Mouse (Mus musculus): ENCODE results near the gene Erf. TPM values are rescaled to one million over a fixed set of nuclear protein-coding genes. Genes with fewer than 3 reads are reported as not detected.

The Erf gene
- polyA plus RNA-seq, 1 experiment, result not detected

- Histone ChIP-seq H3K27ac (ENCODE audit: insufficient read depth, low read depth, low read length) (peak overlapping the region; percentile 87), H3K4me1 (ENCODE audit: control insufficient read depth, insufficient read depth, low read length) (peaks cover 55% of the 10 kb centered on the region), H3K4me3 (ENCODE audit: insufficient read depth, low read depth, low read length) (peak overlapping the region; percentile 87)
- no peak for TF ChIP-seq POLR2A (IDR thresholded peaks at IDR 0.05; ENCODE audit: insufficient read depth, low read depth, low read length)
- no peak for TF ChIP-seq CTCF (IDR thresholded peaks at IDR 0.05; ENCODE audit: insufficient read depth, low read depth, low read length)
- 2% methylated on average over 4 of the region's 4 CpGs for WGBS
Observed at GRCm38 (mm10) chr7:25246759-25247137, 3.8 kb downstream of the Erf start.

DNA sequence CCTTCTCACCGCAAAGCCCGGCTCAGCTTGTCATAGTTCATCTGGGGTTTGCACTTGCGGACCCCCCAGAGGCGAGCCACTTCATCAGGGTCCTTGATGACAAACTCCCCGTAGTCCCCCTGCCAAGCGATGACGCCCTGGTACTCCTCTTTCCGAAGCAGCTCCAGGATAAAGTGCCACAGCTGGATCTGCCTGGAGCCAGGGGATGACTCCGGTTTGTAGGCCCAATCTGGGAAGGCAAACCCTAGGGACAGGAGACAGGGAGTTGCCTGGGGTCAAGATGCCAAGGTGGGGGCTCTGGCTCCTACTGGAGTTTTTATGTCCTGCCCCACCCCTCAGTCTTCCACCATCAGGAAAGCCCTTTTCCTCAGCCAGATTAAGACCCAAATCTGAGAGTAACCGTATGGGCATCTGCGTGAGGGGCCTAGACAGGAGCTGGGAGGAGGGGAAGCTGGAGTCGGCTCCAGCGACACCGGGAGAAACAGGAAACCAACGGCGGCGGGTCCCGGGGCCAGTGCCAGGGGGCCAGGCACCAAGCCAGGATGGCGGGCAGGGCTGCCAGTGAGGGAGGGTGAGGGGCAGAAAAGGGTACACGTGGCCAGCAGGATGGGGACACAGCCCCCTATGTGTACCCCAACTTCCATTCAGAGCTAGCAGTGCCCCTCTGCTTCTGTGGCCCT, 4.3 kb downstream of the Erf start:
- H3K27ac ChIP-seq (ENCODE audit: insufficient read depth, low read depth, low read length), result peak overlapping the region; percentile 87
- H3K4me3 ChIP-seq (ENCODE audit: insufficient read depth, low read depth, low read length), result peak overlapping the region; percentile 87
- WGBS, result 15% methylated on average over 20 of the region's 20 CpGs
- peaks cover 54% of the 10 kb centered on the region for H3K4me1 ChIP-seq (ENCODE audit: control insufficient read depth, insufficient read depth, low read length)
- TF ChIP-seq POLR2A (IDR thresholded peaks at IDR 0.05; ENCODE audit: insufficient read depth, low read depth, low read length), result 0 out of 2 replicates have a peak, but pooled peaks have one; percentile 18
- TF ChIP-seq CTCF (IDR thresholded peaks at IDR 0.05; ENCODE audit: insufficient read depth, low read depth, low read length), result no peak

GRCm38 (mm10) chr7:25244562-25245369, 5.8 kb downstream of the Erf start:
- WGBS, result 64% methylated on average over 30 of the region's 30 CpGs
- Histone ChIP-seq H3K4me1 (ENCODE audit: control insufficient read depth, insufficient read depth, low read length) (peaks cover 58% of the 10 kb centered on the region), H3K4me3 (ENCODE audit: insufficient read depth, low read depth, low read length) (peak overlapping the region; percentile 4), H3K27ac (ENCODE audit: insufficient read depth, low read depth, low read length) (peak overlapping the region; percentile 27)
- no peak for TF ChIP-seq POLR2A (IDR thresholded peaks at IDR 0.05; ENCODE audit: insufficient read depth, low read depth, low read length)
- TF ChIP-seq CTCF (IDR thresholded peaks at IDR 0.05; ENCODE audit: insufficient read depth, low read depth, low read length), result no peak

DNA sequence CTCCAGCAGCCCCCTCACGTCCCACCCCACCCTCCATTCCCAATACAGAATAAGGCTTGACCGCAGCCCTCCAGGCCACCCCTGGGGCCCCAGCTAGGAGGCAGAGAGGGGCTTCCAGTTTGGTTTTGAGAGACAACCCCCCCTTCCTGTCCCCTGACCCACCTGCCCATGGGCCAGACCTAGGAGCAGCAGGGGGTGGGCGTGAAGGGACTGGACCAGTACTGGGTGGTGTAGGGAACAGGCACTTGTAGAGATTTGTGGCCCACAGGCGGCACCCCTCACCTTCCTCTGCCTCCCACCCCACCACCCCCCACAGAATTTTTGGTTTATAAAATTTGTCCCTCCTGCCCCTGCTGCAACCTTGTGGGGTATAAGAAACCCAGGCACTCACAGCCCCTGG, 7.2 kb downstream of the Erf start:
- WGBS, result 89% methylated on average over 4 of the region's 4 CpGs
- Histone ChIP-seq H3K4me3 (ENCODE audit: insufficient read depth, low read depth, low read length) (no peak overlapping the region), H3K27ac (ENCODE audit: insufficient read depth, low read depth, low read length) (no peak overlapping the region), H3K4me1 (ENCODE audit: control insufficient read depth, insufficient read depth, low read length) (peaks cover 55% of the 10 kb centered on the region)
- TF ChIP-seq POLR2A (IDR thresholded peaks at IDR 0.05; ENCODE audit: insufficient read depth, low read depth, low read length) (no peak), CTCF (IDR thresholded peaks at IDR 0.05; ENCODE audit: insufficient read depth, low read depth, low read length) (no peak)

DNA sequence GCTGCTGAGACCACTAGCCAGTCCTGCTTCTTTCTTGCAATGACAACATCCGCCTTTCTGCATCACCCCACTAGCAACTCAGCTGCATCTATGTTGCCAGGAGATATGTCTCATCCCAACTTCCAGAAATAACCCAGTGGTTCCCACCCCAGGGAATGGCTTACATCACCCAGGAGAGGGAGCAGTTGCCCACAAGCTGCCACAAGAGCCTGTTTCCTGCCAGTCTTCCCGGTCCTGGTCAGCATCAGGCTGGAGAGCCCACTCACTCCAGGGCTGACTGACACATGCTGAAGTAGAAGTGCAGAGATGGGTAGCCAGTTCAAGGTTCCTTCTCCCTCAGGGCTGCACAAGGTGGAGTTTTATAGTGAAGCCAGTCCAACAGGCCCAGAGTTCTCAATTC, 9.5 kb downstream of the Erf start:
- Histone ChIP-seq H3K4me3 (ENCODE audit: insufficient read depth, low read depth, low read length) (no peak overlapping the region), H3K27ac (ENCODE audit: insufficient read depth, low read depth, low read length) (peak overlapping the region; percentile 94), H3K4me1 (ENCODE audit: control insufficient read depth, insufficient read depth, low read length) (peaks cover 34% of the 10 kb centered on the region)
- TF ChIP-seq CTCF (IDR thresholded peaks at IDR 0.05; ENCODE audit: insufficient read depth, low read depth, low read length), result peak; percentile 75
- TF ChIP-seq POLR2A (IDR thresholded peaks at IDR 0.05; ENCODE audit: insufficient read depth, low read depth, low read length), result no peak
- 3% methylated on average over 2 of the region's 2 CpGs for WGBS

DNA sequence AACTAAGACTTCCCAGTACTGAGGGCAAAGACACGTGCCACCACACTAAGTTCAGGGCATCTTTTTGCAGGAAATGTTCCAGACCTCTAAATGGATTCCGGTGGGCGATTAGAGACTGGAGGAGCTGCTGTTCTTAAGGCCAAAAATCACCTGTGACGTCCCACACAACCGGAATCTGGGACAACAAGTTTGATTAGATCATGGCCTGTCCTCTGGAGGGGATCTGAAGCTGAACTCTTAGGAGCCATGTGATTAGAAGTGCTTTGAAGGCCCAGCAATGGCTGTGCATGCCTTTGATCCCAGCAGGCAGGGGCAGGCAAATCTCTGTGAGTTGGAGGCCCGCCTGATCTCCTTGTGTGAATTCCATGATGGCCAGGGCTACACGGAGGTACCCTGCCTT, 9.9 kb downstream of the Erf start:
- Histone ChIP-seq H3K4me1 (ENCODE audit: control insufficient read depth, insufficient read depth, low read length) (peaks cover 30% of the 10 kb centered on the region), H3K4me3 (ENCODE audit: insufficient read depth, low read depth, low read length) (no peak overlapping the region), H3K27ac (ENCODE audit: insufficient read depth, low read depth, low read length) (peak overlapping the region; percentile 87)
- no peak for TF ChIP-seq POLR2A (IDR thresholded peaks at IDR 0.05; ENCODE audit: insufficient read depth, low read depth, low read length)
- TF ChIP-seq CTCF (IDR thresholded peaks at IDR 0.05; ENCODE audit: insufficient read depth, low read depth, low read length), result no peak
- 56% methylated on average over 7 of the region's 7 CpGs for WGBS

DNA sequence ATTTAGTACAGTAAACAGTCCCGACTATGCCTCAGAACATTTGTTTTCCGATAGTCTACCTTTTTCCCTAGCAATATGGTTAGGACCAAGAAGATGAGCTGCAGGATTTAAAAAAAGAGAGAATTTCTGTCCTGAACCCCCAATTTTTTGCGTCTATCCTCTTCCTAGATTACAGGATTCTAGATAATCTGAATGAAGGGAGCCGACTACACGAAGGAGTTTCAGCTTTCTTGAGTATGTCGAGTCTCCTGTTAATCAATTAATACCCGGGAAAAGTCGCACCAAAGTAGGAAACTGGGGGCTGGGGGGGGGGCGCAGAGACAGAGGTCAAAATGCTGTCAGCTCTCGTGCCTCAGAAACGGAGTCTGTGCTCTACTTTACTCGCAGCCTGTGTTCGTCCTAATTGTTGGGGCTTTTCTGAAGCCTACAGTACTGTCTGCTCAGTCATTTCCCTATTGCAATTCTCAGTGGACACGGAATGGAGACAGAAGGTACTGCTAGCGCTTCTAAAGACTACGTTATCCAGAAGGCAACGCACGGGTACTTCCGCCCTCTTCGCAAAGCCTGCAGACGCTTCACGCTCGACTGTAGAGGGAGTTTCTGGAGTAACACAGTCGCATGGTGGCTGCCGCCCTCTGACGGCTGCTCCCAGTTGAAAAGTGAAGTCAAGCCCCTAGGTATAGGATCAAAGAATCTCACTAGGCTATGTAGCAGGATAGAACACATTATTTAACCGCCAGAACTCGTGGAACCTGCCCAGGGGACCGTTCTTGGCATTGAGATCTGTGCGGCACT, 11.5 kb downstream of the Erf start:
- TF ChIP-seq POLR2A (IDR thresholded peaks at IDR 0.05; ENCODE audit: insufficient read depth, low read depth, low read length), result no peak
- no peak for TF ChIP-seq CTCF (IDR thresholded peaks at IDR 0.05; ENCODE audit: insufficient read depth, low read depth, low read length)
- 2% methylated on average over 30 of the region's 30 CpGs for WGBS
- H3K4me1 ChIP-seq (ENCODE audit: control insufficient read depth, insufficient read depth, low read length), result peaks cover 17% of the 10 kb centered on the region
- H3K27ac ChIP-seq (ENCODE audit: insufficient read depth, low read depth, low read length), result peak overlapping the region; percentile 82
- H3K4me3 ChIP-seq (ENCODE audit: insufficient read depth, low read depth, low read length), result peak overlapping the region; percentile 32

- under 1% methylated on average over 23 of the region's 23 CpGs for WGBS
- TF ChIP-seq POLR2A (IDR thresholded peaks at IDR 0.05; ENCODE audit: insufficient read depth, low read depth, low read length) (0 out of 2 replicates have a peak, but pooled peaks have one; percentile 5), CTCF (IDR thresholded peaks at IDR 0.05; ENCODE audit: insufficient read depth, low read depth, low read length) (no peak)
- H3K4me3 ChIP-seq (ENCODE audit: insufficient read depth, low read depth, low read length), result peak overlapping the region; percentile 87
- H3K27ac ChIP-seq (ENCODE audit: insufficient read depth, low read depth, low read length), result peak overlapping the region; percentile 98
- H3K4me1 ChIP-seq (ENCODE audit: control insufficient read depth, insufficient read depth, low read length), result peaks cover 17% of the 10 kb centered on the region
Observed at GRCm38 (mm10) chr7:25238015-25238706, 12.4 kb downstream of the Erf start.

All from olfactory bulb, adult 2 months (tissue).